Mouse (Mus musculus) gonadal fat pad, adult 2 months (tissue): ENCODE data around the gene Dlg2. TPM values are rescaled to one million over a fixed set of nuclear protein-coding genes. Genes with fewer than 3 reads are reported as not detected.

Source experiments
- DNase-seq: peaks from one replicate; pipeline ENCODE4 v3.0.0-alpha.2; 2012; ENCODE audit warnings: low read depth
- polyA plus RNA-seq: library from polyadenylated mRNA; depleted of rRNA; stranded (reverse); fragments of >200 nt; gene quantifications from 2 replicates; pipeline ENCODE4 v1.2.3, GENCODE M21; 2012

The Dlg2 gene
- polyA plus RNA-seq, 1 experiment = 1.6 TPM

DNA sequence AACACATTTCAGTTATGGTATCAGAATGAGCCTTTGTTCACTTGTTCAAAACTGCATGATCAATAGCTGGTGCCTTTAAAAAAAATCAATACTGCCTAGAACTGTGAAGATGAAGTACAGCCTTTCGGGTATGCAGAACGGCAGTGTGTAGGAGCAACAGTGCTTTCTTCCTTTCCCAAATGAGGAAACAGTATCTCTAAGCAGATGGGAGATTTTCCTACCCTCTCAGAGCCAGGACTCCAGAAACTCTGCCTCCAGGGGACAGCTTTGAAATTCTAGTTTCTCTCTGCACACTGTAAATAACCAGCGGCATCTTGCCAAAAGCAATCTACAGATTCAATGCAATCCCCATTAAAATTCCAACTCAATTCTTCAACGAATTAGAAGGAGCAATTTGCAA, 1801.2 kb downstream of the Dlg2 start:
- no peak for DNase-seq

DNA sequence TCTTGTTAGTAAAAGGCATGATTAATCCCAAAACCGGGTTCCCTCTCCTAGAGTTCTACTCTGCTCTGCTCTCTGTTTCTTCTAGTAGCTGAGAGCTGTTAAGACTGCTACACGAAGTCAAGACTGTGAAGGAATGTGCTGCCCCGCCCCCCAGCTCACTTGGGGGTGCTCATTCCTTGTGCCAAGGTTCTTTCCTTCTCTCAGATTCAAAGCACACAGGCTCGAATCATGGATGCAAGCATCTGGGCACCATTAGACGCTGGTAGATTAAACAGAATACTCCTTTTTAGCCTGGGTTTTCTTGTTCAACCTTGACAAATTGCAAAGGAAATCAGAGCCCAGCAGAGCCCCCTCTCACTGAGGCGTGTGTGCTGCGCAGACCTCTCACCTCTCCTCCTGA, 1804.5 kb downstream of the Dlg2 start:
- no peak for DNase-seq

DNA sequence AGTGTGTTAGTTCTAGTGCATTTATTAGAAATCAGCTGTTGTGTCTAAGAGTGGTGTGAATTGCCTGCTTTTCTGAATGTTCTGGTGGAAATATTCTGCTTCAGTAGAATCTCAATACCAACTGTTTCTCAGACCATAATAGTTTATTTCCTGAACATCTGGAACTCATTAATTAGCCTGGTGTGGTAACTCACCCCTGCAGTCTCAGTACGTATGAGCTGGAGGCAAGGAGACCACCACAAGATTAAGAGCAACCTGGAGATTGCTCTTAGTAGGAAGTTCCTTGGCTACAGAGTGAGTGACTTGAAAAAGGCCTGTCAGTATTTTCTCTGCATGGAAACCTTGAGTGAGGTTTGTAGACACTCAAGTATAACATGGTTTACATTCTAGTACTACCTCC, 1810.6 kb downstream of the Dlg2 start:
- no peak for DNase-seq

DNA sequence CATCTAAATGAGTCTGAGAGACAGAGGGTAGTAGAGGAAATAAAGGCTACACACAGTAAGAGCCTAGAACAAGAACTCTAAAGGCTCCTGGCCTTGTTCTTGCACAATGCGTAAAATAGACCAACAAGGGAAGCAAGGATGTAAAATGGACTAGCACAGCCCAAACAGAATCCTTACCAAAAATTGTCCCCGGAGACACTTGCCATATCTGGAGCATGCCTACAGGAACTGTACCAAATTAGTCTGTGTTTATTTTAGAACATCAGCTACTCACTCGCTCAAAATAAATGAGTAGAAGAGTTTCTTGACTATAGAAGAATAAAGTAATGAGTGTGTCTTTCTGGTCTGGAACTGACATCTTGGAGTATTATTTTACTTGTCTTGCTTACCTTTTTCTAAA, 1812.3 kb downstream of the Dlg2 start:
- no peak for DNase-seq

DNA sequence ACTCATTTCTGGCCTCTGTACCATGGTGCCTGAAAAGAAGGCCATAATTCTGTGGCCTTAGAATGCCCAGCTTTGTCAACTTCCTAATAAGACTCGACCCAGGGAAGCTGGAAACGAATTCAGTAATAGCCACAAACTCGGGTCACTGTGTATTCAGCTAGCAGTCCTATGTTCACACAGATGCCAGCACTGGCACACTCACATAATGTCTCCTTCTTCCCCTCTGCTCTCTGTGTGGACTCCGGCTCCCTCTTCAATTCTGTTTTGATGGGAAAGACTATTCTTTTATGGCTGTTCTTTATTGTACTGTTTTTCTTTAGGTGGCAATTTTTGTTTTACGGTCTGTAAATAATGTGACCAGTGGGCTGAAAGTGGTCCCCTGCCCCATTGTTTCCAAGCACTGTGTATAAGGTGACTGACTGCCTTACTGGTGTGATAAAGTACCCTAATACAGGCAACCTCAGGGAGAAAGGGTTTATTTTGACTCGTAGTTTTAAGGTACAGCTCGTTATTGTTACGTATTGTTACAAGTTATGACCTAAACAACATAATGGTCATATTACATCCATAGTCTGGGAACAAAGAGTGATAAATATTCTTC, 1816.5 kb downstream of the Dlg2 start:
- DNase-seq = no peak

DNA sequence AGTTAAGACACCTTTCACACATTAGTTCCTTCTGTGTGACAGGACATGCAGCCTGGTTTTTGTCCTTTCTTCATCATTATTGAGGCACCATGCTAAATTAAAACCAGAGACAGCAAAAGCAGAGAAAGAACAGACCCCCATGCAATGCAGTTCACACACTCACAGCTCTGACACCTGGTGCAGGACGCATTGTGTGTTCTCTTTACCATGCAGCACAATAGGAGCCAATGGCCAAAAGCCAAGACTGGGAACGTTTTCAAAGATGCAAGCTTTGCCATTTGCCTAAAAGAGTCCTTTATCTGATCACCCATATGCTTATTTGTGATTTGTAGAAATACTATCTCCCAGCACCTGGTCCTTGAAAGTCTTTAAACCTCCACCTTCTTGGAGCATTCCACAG, 1824.6 kb downstream of the Dlg2 start:
- DNase-seq = no peak

DNA sequence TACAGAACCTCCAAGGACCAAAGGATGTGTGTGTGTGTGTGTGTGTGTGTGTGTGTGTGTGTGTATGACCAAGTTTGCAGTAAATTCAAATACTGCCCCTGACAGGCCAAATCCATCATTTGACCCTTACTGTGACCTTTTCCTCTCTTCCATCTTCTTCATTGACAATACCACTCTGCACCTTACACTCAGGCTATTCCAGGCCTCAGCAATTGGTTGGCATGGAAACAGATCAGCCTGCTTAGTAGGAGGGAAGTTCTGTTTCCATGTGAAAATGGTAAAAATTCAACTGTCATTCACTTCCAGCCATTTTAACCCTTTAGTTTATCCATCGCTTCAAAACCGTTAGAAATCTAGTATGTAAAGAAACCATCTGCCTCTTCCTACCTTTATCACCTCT, 1831.2 kb downstream of the Dlg2 start:
- DNase-seq = no peak

DNA sequence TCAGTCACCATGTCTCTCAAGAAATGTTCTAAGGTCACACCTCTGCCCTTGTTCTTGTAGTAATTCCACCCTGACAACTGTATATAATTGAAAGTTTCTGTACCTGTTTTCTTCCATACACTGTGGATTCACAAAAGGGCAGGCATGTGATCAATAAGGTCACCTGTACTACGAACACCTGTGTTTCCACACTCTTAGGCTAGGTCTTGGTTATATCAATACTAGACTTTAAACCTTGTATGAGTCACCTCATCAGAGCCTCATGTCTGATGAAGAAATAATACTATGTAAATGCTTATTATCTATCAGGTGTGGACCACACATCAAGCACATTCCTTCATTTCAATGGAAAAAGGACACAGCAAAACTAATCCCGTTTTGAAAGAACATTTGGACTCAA, 1831.7 kb downstream of the Dlg2 start:
- DNase-seq = no peak

DNA sequence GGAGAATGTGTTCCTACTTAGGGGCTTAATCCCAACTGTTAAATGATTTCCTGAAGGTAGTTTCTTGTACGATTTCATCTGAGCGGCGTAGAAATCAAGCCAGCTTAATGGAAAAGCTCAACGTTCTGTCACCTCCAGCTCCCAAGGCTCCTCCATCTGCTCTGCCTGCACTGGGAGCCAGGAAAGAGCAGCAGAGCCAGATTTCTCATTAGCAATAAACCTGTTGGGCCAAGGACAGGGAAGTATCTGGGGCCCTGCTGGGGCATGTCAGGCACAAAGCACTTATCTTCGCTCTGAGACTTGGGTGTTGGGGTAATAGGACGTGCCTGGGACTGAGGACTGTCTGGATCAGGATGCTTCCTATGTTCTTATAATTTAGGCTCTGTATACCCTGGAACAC, 1839.9 kb downstream of the Dlg2 start:
- peak; percentile 81 for DNase-seq

DNA sequence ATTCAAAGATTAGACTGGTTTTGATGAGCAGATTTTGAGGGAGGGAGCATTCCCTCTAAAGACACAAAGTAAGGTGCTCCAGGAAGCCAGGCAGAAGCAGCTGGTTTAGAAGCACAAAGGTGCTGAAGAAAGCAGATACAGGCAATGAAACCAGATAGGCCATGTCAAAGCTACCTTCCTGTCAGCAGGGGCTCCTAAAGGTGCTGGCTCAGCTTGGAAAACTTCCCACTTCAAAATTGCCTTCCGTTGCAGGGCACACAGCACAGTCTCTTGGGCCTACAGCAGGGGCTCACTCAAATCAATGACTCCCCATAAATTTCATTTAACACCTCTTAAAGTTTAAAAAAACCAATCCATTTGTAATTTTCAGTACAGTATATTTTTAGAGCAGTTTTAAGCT, 1843.0 kb downstream of the Dlg2 start:
- no peak for DNase-seq

DNA sequence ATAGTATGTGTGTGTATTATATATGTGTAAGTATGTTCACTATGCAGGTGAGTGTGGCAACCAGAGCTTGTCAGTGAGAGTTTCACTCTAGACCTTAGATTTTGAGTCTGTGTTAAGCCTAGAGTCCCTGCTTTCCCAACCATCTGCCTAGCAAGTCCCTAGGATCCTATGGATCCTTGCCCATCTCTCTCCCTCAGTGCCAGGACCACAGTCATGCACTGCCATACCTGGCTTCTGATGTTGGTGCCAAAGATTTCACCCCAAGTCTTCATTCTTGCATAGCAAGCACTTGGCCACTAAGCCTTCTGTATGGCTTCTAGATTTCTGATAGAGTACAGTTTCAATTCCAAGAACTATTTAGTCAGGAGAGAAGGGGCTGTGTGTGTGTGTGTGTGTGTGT, 1843.7 kb downstream of the Dlg2 start:
- peak; percentile 65 for DNase-seq

DNA sequence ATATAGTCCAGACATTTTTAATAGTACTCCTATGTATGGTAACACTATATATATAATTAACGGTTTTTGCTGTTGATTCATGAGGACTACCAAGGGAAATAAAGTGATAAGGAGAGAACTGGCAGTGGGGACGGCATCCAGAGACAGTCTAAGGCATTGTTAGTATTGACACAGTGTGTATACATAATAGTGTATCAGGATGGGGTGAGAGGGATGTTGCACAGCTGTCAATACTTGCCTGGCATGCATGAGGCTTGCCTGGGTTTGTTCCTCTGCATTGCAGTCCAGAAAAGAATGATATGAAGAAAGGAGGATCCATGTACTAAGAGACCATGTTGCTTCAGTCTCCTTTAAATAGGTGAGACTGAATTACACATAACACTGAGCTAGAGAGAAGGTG, 1845.3 kb downstream of the Dlg2 start:
- DNase-seq = no peak

DNA sequence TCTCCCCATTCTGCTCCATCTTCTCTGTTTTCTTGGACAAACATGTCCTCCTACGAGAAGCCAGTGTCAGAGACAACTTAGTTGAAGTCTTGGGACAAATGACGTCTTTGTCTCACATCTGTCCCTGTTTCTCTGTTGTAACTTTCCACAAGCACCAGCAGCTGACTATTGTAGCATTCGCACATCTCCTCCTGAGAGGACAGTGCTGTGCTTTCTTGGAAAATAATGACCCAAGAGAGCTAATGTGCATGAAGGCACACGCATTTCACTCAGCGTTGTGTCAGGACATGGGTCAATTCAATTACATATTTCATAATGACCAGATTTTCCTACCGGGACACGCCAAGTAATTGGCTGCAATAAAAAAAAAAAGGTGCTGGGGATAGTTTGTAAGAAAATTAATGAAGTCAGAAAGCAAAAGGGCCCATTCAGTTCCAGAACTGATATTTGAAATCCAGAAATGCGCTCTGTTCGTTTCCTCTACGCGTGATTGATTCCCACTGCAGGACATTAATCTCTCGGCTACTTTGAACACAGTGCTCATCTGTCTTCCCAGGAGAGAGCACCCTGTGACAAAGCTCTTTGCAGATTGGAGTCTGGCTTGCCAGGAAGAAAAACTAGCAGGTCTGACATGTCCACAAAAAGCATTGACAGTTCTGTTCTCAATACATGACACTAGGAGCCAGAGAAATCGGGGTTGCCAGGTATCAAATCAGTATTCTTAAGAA, 1846.0 kb downstream of the Dlg2 start:
- DNase-seq = no peak

DNA sequence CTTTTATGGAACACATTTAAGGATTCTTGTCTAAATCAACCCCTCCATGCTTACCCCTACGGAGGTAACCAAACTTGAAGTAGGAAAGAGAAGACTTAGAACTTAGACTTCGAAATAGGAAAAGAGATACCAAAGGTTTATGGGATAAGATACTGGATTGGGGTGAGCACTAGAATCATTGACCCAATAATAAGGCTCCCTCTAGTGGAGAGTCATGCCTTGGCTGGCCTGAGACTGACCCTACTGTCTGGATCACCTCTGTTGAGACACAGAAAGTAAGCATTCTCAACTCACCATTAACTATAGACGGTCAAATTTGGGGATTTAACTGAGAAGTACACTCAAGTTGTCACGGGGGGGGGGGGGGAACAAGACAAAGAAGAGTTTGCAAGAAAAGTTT, 1847.2 kb downstream of the Dlg2 start:
- no peak for DNase-seq

DNA sequence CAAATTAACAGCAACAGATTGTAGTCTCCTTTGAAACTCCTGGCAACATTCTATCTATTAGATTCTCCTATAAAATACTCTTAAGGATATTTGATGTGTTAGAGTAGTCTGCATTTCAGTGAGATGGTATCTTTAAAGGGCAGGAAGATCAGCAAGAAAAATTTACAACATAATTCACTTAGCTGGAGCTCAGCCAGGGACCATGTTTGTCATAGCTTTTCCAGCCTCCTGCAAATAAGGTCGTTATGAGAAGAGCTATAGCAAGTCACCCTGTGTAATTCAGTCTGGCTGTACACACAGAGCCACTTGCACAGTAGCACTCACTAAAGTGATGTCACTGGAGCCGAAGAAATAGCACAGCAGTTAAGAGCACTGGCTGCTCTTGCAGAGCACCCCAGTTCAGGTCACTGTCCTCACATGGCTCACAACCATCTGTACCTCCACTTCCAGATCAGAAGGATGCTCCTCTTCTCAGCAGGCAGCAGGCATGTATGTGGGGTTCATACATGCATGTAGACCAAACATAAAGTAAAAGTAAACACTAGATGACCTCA, 1850.9 kb downstream of the Dlg2 start:
- no peak for DNase-seq

DNA sequence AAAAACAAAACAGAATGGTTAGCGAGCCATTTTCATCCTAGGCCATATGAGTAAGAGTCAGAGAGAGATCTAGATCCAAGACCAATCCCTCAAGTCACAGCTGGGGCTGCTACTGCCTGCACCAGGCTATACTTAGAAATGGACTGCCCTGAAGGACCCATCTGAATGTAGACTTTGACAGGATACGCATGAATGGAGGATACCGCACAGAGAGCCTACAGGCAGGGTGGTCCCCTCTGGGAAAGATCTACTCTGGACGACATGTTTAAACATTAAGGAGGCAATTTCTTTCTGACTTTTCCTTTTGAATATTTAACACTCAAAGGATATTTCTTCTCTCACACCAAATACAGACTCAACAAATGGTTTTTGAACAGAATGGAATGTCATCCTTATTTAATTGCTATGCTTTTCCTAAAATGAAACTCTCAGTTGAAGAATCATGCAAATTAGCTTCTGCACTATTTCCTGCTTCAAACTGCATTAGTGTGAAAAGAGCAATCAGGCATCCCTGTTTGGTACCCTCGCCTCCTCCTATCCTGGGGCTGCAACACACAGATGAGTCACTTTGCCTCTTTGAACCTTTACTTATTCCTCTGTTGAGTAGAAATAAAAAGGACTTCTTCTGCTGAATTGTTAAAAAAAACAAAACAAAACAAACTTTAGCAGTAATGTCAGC, 1856.9 kb downstream of the Dlg2 start:
- no peak for DNase-seq

DNA sequence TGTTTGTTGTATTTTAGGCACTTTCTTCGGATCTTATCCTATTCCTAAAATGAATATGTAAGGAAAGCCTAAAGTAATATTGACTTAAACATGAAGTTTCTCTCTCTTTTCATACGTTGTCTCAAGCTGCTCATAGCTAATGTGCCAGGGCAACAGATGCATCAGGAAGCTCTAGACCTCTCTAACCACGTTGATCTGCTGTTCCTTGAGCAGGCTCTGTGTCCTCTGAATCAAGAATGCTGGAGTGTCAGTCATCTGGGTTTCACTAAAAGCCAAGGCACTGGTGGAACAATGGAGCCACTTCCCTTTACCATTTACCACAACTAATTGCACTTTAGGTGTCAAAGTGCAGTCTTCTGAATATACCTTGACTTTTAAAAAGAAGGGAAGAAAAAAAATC, 1880.1 kb downstream of the Dlg2 start:
- DNase-seq = no peak

DNA sequence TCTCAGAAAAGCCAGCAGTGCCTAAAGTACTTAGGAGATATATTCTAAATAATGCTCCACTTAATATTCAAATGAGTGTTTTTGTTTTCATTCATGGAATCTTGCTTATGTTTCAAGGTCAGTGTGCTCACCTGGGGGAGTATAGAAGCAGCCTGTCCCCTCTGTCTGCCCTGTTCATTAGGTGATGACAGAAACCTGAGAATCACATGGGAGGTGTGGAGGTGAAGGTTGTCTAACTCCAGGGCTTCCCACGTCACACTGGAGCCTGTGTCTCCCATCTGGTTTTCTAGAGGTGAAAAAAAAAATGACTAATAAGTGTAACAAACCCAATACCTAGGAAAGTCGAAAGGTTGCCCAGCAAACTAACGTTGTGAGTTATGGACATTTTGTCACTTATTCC, 1886.9 kb downstream of the Dlg2 start:
- DNase-seq = no peak

DNA sequence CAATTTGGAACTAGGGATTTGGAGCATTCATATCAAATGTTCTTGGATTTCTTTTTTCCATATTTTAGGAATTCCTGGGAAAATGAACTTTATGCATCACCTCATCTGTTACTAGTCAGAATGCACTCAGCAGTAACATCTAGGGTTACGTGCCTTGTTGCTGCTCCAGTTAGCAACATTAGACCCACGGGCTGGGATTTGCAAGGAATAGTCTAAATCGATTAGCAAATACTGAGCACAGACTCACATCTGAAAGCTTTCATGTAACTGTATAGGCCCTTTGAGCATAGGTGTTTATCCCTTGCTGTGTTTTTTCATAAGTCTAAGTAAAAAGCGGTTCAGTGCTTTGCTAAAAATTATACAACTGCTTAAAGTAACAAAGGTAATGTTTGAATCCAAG, 1887.3 kb downstream of the Dlg2 start:
- DNase-seq = no peak

DNA sequence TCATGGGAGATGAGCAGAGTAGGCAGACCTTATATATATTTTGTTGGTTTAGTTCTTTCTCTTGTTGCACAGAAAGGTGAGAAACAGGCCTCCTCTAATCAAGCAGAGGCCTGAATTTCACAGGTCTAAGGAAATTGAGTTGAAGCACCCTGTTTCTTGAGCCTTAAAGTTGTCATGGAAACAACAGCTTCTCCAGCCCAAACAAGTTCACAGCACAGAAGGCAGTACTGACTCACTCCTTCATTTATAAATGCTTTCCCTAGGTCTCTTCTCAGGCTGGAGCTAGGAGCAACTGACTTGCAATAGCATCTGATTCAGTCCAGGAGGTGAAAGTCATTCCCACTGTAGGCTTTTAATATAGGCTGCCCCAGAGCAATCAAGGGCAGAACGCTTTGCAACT, 1890.6 kb downstream of the Dlg2 start:
- DNase-seq = no peak

DNA sequence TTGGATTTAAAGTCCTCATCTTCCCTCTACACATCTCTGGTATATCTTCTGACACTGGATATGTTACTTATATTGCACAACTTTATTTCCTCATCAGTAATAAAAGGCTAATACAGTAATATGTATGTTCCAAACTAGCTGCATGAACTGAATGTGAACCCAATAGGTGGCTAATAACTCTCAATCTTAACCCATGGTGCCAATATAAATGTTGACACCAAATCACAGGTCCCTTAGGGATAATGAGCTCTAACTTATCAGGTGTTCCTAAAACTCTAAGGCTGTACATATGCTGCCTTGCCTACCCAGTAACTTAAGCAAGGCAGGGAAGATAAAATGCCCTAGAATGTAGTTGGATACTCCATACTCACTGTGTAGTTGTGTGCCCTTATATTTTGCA, 1894.0 kb downstream of the Dlg2 start:
- peak; percentile 85 for DNase-seq

DNA sequence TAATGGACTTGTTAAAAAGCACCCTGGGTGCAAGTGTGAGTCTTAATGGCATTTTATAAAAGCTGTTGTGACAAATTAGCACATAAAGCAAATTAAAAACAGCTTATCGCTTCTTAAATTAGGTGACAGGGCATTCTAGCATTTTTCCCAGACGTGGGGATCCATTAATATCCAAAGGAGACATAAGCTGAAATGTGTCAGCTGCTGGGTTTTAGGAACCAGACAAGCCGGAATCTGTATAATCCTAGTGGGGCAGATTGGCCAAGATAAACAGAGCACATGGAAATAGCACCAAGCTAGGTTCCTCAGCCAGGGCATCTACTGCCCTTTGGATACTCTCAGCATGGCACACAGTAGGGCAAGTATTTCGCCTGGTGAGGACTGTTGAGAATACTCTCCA, 1895.2 kb downstream of the Dlg2 start:
- DNase-seq = peak; percentile 51

DNA sequence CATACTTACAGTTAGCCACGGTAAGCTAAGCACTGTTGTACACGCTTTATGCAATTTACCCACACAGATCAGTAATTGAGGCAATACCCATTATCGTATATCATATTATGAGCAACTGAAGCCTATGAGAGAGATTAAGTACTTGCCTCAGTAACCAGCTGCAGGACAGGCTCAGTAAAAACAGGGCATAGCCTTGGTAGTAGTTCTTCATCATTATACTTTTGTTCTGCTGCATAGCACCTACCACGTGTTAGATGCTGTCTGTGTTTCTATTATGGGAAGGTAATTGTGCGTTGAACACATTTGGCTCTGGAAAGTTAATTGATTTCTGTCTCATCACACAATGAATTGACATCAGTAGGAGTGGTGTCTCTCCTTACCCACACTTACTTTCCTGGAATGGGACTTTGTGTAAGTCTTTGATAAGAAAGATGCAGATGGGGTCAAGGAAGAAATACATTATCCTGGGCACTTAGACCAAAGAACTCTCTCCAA, 1897.4 kb downstream of the Dlg2 start:
- DNase-seq = no peak
